Mouse (Mus musculus): ENCODE data around the gene Blmh. TPM values are rescaled to one million over a fixed set of nuclear protein-coding genes. Genes with fewer than 3 reads are reported as not detected.

The Blmh gene
- polyA plus RNA-seq, 1 experiment: 26.4 TPM

- Histone ChIP-seq H3K36me3 (ENCODE audit: control insufficient read depth, insufficient read depth) (peaks cover 51% of the 10 kb centered on the region), H3ac (ENCODE audit: control insufficient read depth, insufficient read length, low read depth) (no peak overlapping the region), H3K79me2 (ENCODE audit: control insufficient read depth, insufficient read depth) (no peaks in the 10 kb centered on the region), H3K27me3 (ENCODE audit: control insufficient read depth, insufficient read depth, insufficient read length) (no peaks in the 10 kb centered on the region), H3K4me3 (ENCODE audit: insufficient read depth, poor library complexity, severe bottlenecking) (no peak overlapping the region), H3K79me3 (ENCODE audit: low read depth) (no peaks in the 10 kb centered on the region)
- TF ChIP-seq CEBPB (IDR thresholded peaks at IDR 0.05; ENCODE audit: low read depth): no peak
- TF ChIP-seq USF1 (IDR thresholded peaks at IDR 0.05; ENCODE audit: low read depth): no peak
- TF ChIP-seq MYOD1 (IDR thresholded peaks at IDR 0.05; ENCODE audit: control insufficient read depth, insufficient read length, low read depth): no peak
- TF ChIP-seq MYOG (IDR thresholded peaks at IDR 0.05; ENCODE audit: control insufficient read depth, extremely low read depth, insufficient read length): no peak
- TF ChIP-seq MAX (IDR thresholded peaks at IDR 0.05): no peak
- TF ChIP-seq CTCF (IDR thresholded peaks at IDR 0.05; ENCODE audit: control insufficient read depth, insufficient read depth, insufficient read length): no peak
- TF ChIP-seq FOSL1 (IDR thresholded peaks at IDR 0.05; ENCODE audit: insufficient read depth, low read length, poor library complexity, severe bottlenecking): no peak
Observed at GRCm38 (mm10) chr11:76981570-76982141, 57.0 kb downstream of the Blmh start.

- Histone ChIP-seq H3K79me2 (ENCODE audit: control insufficient read depth, insufficient read depth) (no peaks in the 10 kb centered on the region), H3K4me3 (ENCODE audit: insufficient read depth, poor library complexity, severe bottlenecking) (no peak overlapping the region), H3K36me3 (ENCODE audit: control insufficient read depth, insufficient read depth) (peaks cover 57% of the 10 kb centered on the region), H3ac (ENCODE audit: control insufficient read depth, insufficient read length, low read depth) (no peak overlapping the region), H3K27me3 (ENCODE audit: control insufficient read depth, insufficient read depth, insufficient read length) (no peaks in the 10 kb centered on the region), H3K79me3 (ENCODE audit: low read depth) (no peaks in the 10 kb centered on the region)
- TF ChIP-seq FOSL1 (IDR thresholded peaks at IDR 0.05; ENCODE audit: insufficient read depth, low read length, poor library complexity, severe bottlenecking) (no peak), MYOD1 (IDR thresholded peaks at IDR 0.05; ENCODE audit: control insufficient read depth, insufficient read length, low read depth) (no peak), MYOG (IDR thresholded peaks at IDR 0.05; ENCODE audit: control insufficient read depth, extremely low read depth, insufficient read length) (no peak), CTCF (IDR thresholded peaks at IDR 0.05; ENCODE audit: control insufficient read depth, insufficient read depth, insufficient read length) (no peak), MAX (IDR thresholded peaks at IDR 0.05) (no peak), USF1 (IDR thresholded peaks at IDR 0.05; ENCODE audit: low read depth) (no peak), CEBPB (IDR thresholded peaks at IDR 0.05; ENCODE audit: low read depth) (no peak)
Observed at GRCm38 (mm10) chr11:76982415-76982814, 57.8 kb downstream of the Blmh start.

- Histone ChIP-seq H3ac (ENCODE audit: control insufficient read depth, insufficient read length, low read depth) (no peak overlapping the region), H3K36me3 (ENCODE audit: control insufficient read depth, insufficient read depth) (peaks cover 52% of the 10 kb centered on the region), H3K4me3 (ENCODE audit: insufficient read depth, poor library complexity, severe bottlenecking) (no peak overlapping the region), H3K27me3 (ENCODE audit: control insufficient read depth, insufficient read depth, insufficient read length) (no peaks in the 10 kb centered on the region), H3K79me2 (ENCODE audit: control insufficient read depth, insufficient read depth) (no peaks in the 10 kb centered on the region), H3K79me3 (ENCODE audit: low read depth) (no peaks in the 10 kb centered on the region)
- no peak for TF ChIP-seq FOSL1 (IDR thresholded peaks at IDR 0.05; ENCODE audit: insufficient read depth, low read length, poor library complexity, severe bottlenecking)
- TF ChIP-seq CTCF (IDR thresholded peaks at IDR 0.05; ENCODE audit: control insufficient read depth, insufficient read depth, insufficient read length): no peak
- no peak for TF ChIP-seq CEBPB (IDR thresholded peaks at IDR 0.05; ENCODE audit: low read depth)
- TF ChIP-seq MYOD1 (IDR thresholded peaks at IDR 0.05; ENCODE audit: control insufficient read depth, insufficient read length, low read depth): no peak
- no peak for TF ChIP-seq MYOG (IDR thresholded peaks at IDR 0.05; ENCODE audit: control insufficient read depth, extremely low read depth, insufficient read length)
- TF ChIP-seq USF1 (IDR thresholded peaks at IDR 0.05; ENCODE audit: low read depth): no peak
- no peak for TF ChIP-seq MAX (IDR thresholded peaks at IDR 0.05)
Observed at GRCm38 (mm10) chr11:76983641-76984040, 59.0 kb downstream of the Blmh start.

GRCm38 (mm10) chr11:76984173-76984572, 59.6 kb downstream of the Blmh start:
- Histone ChIP-seq H3K79me3 (ENCODE audit: low read depth) (no peaks in the 10 kb centered on the region), H3K4me3 (ENCODE audit: insufficient read depth, poor library complexity, severe bottlenecking) (no peak overlapping the region), H3K27me3 (ENCODE audit: control insufficient read depth, insufficient read depth, insufficient read length) (no peaks in the 10 kb centered on the region), H3K36me3 (ENCODE audit: control insufficient read depth, insufficient read depth) (peaks cover 46% of the 10 kb centered on the region), H3K79me2 (ENCODE audit: control insufficient read depth, insufficient read depth) (no peaks in the 10 kb centered on the region), H3ac (ENCODE audit: control insufficient read depth, insufficient read length, low read depth) (no peak overlapping the region)
- no peak for TF ChIP-seq MYOD1 (IDR thresholded peaks at IDR 0.05; ENCODE audit: control insufficient read depth, insufficient read length, low read depth)
- TF ChIP-seq CTCF (IDR thresholded peaks at IDR 0.05; ENCODE audit: control insufficient read depth, insufficient read depth, insufficient read length): no peak
- TF ChIP-seq FOSL1 (IDR thresholded peaks at IDR 0.05; ENCODE audit: insufficient read depth, low read length, poor library complexity, severe bottlenecking): no peak
- no peak for TF ChIP-seq MAX (IDR thresholded peaks at IDR 0.05)
- TF ChIP-seq USF1 (IDR thresholded peaks at IDR 0.05; ENCODE audit: low read depth): no peak
- TF ChIP-seq CEBPB (IDR thresholded peaks at IDR 0.05; ENCODE audit: low read depth): no peak
- TF ChIP-seq MYOG (IDR thresholded peaks at IDR 0.05; ENCODE audit: control insufficient read depth, extremely low read depth, insufficient read length): no peak

- no peak overlapping the region for H3K4me3 ChIP-seq (ENCODE audit: insufficient read depth, poor library complexity, severe bottlenecking)
- H3ac ChIP-seq (ENCODE audit: control insufficient read depth, insufficient read length, low read depth): no peak overlapping the region
- H3K36me3 ChIP-seq (ENCODE audit: control insufficient read depth, insufficient read depth): peaks cover 20% of the 10 kb centered on the region
- TF ChIP-seq FOSL1 (IDR thresholded peaks at IDR 0.05; ENCODE audit: insufficient read depth, low read length, poor library complexity, severe bottlenecking): peak; percentile 33
- no peak for TF ChIP-seq MYOG (IDR thresholded peaks at IDR 0.05; ENCODE audit: control insufficient read depth, extremely low read depth, insufficient read length)
- TF ChIP-seq CTCF (IDR thresholded peaks at IDR 0.05; ENCODE audit: control insufficient read depth, insufficient read depth, insufficient read length): no peak
- peak; percentile 67 for TF ChIP-seq CEBPB (IDR thresholded peaks at IDR 0.05; ENCODE audit: low read depth)
- H3K27me3 ChIP-seq (ENCODE audit: control insufficient read depth, insufficient read depth, insufficient read length): no peaks in the 10 kb centered on the region
- H3K79me3 ChIP-seq (ENCODE audit: low read depth): no peaks in the 10 kb centered on the region
- H3K79me2 ChIP-seq (ENCODE audit: control insufficient read depth, insufficient read depth): no peaks in the 10 kb centered on the region
Observed at GRCm38 (mm10) chr11:76990839-76991238, 66.2 kb downstream of the Blmh start.

- Histone ChIP-seq H3K79me3 (ENCODE audit: low read depth) (no peaks in the 10 kb centered on the region), H3ac (ENCODE audit: control insufficient read depth, insufficient read length, low read depth) (no peak overlapping the region), H3K27me3 (ENCODE audit: control insufficient read depth, insufficient read depth, insufficient read length) (no peaks in the 10 kb centered on the region), H3K79me2 (ENCODE audit: control insufficient read depth, insufficient read depth) (no peaks in the 10 kb centered on the region), H3K36me3 (ENCODE audit: control insufficient read depth, insufficient read depth) (peaks cover 1% of the 10 kb centered on the region), H3K4me3 (ENCODE audit: insufficient read depth, poor library complexity, severe bottlenecking) (no peak overlapping the region)
- TF ChIP-seq MAX (IDR thresholded peaks at IDR 0.05): no peak
- no peak for TF ChIP-seq CTCF (IDR thresholded peaks at IDR 0.05; ENCODE audit: control insufficient read depth, insufficient read depth, insufficient read length)
- no peak for TF ChIP-seq MYOG (IDR thresholded peaks at IDR 0.05; ENCODE audit: control insufficient read depth, extremely low read depth, insufficient read length)
- TF ChIP-seq USF1 (IDR thresholded peaks at IDR 0.05; ENCODE audit: low read depth): no peak
- no peak for TF ChIP-seq CEBPB (IDR thresholded peaks at IDR 0.05; ENCODE audit: low read depth)
- TF ChIP-seq FOSL1 (IDR thresholded peaks at IDR 0.05; ENCODE audit: insufficient read depth, low read length, poor library complexity, severe bottlenecking): no peak
- TF ChIP-seq MYOD1 (IDR thresholded peaks at IDR 0.05; ENCODE audit: control insufficient read depth, insufficient read length, low read depth): no peak
Observed at GRCm38 (mm10) chr11:76992886-76993285, 68.3 kb downstream of the Blmh start.

Data from C2C12 (cell line).